Mouse (Mus musculus) lung, adult 18-20 months (tissue): ENCODE results near the gene Socs3.
A peak's percentile ranks its signal among the peaks of the same experiment; 100 is the strongest.

Experiments
- DNase-seq, 2 experiments: peaks; one replicate each; pipeline ENCODE4 v3.0.0; 2022; ENCODE audit warnings: mixed read lengths in 2 of 2

Gene Socs3

GRCm38 (mm10) chr11:117994250-117995057, 24.6 kb upstream of the Socs3 start:
- DNase-seq: peak; percentile 32 to 55

GRCm38 (mm10) chr11:117993190-117994175, 23.6 kb upstream of the Socs3 start:
- DNase-seq: no peak

GRCm38 (mm10) chr11:117991502-117992470, 21.9 kb upstream of the Socs3 start:
- peak; percentile 70 to 74 for DNase-seq

- DNase-seq: no peak
Measured at GRCm38 (mm10) chr11:117989926-117990325, 20.1 kb upstream of the Socs3 start.

GRCm38 (mm10) chr11:117989241-117989640, 19.4 kb upstream of the Socs3 start:
- no peak for DNase-seq

- peak; percentile 38 to 59 for DNase-seq
Measured at GRCm38 (mm10) chr11:117987968-117988367, 18.1 kb upstream of the Socs3 start.

- peak; percentile 89 to 90 for DNase-seq
Measured at GRCm38 (mm10) chr11:117987032-117987451, 17.2 kb upstream of the Socs3 start.

GRCm38 (mm10) chr11:117986126-117987031, 16.5 kb upstream of the Socs3 start, which contains the start of gene Pgs1:
Gene Pgs1 (plus strand): TSS chr11:117986292.
- DNase-seq: peak; percentile 89 to 91

- no peak for DNase-seq
Measured at GRCm38 (mm10) chr11:117983770-117984169, 13.9 kb upstream of the Socs3 start.

GRCm38 (mm10) chr11:117982426-117982825, 12.6 kb upstream of the Socs3 start:
- DNase-seq: peak in 1 of 2 experiments; percentile 60

- no peak for DNase-seq
Measured at GRCm38 (mm10) chr11:117979388-117979787, 9.5 kb upstream of the Socs3 start.

- no peak for DNase-seq
Measured at GRCm38 (mm10) chr11:117977694-117978360, 8.0 kb upstream of the Socs3 start.

- DNase-seq: peak; percentile 89 to 92
Measured at GRCm38 (mm10) chr11:117976081-117976582, 6.3 kb upstream of the Socs3 start.

- no peak for DNase-seq
Measured at GRCm38 (mm10) chr11:117975211-117975967, 5.5 kb upstream of the Socs3 start.

GRCm38 (mm10) chr11:117974327-117975125, 4.7 kb upstream of the Socs3 start:
- DNase-seq: peak; percentile 55 to 64

GRCm38 (mm10) chr11:117973569-117973968, 3.7 kb upstream of the Socs3 start:
- DNase-seq: no peak

- no peak for DNase-seq
Measured at GRCm38 (mm10) chr11:117972656-117973558, 3.1 kb upstream of the Socs3 start.
